Mouse (Mus musculus) forebrain, embryonic 10.5 days (tissue): ENCODE data around the gene Cdc14a. TPM values are rescaled to one million over a fixed set of nuclear protein-coding genes. Genes with fewer than 3 reads are reported as not detected.

Experiments
- DNase-seq: peaks from one replicate; pipeline ENCODE4 v3.0.0-alpha.2; 2017; ENCODE audit warnings: low spot score; ENCODE audit errors: extremely low spot score
- H3K27ac ChIP-seq: fragments of 300-500 bp; sonication (generic); 2 replicates; pipeline ENCODE4 v1.5.1; 2016; ENCODE audit warnings: mild to moderate bottlenecking
- H3K27me3 ChIP-seq: fragments of 300-500 bp; sonication (generic); 2 replicates; pipeline ENCODE4 v1.6.1; 2016; ENCODE audit warnings: mild to moderate bottlenecking; ENCODE audit not compliant: poor library complexity, severe bottlenecking
- H3K36me3 ChIP-seq: fragments of 300-500 bp; sonication (generic); replicated peaks from 2 replicates; pipeline ENCODE4 v1.6.1; 2016; ENCODE audit warnings: mild to moderate bottlenecking, moderate library complexity
- H3K4me1 ChIP-seq: fragments of 300-500 bp; sonication (generic); 2 replicates; pipeline ENCODE4 v1.6.1; 2016
- H3K4me3 ChIP-seq: fragments of 300-500 bp; sonication (generic); 2 replicates; pipeline ENCODE4 v1.5.1; 2016; ENCODE audit warnings: mild to moderate bottlenecking, moderate library complexity
- H3K9me3 ChIP-seq: fragments of 300-500 bp; sonication (generic); 2 replicates; pipeline ENCODE4 v1.6.1; 2016; ENCODE audit warnings: mild to moderate bottlenecking, moderate library complexity
- WGBS: fragments of 180-500 bp; shearing (Covaris S2); methylation state at CpG from one replicate; pipeline ENCODE4 v1.1.7; 2016; 5-methylcytosine and 5-hydroxymethylcytosine counted together
- polyA plus RNA-seq: library from polyadenylated mRNA; unstranded; fragments of >200 nt; fragmentation: Nextera tagmentation; extraction: Ambion mirVana; gene quantifications from 2 replicates; pipeline ENCODE4 v1.2.1, GENCODE M21; 2016

Cdc14a gene
- polyA plus RNA-seq, 1 experiment from 2014 or later: 19.7 TPM

- WGBS: 91% methylated on average over 6 of the region's 6 CpGs
- Histone ChIP-seq H3K36me3 (peaks cover 76% of the 10 kb centered on the region), H3K27me3 (no peaks in the 10 kb centered on the region), H3K4me3 (no peak overlapping the region), H3K4me1 (no peaks in the 10 kb centered on the region), H3K27ac (no peak overlapping the region), H3K9me3 (no peaks in the 10 kb centered on the region)
- DNase-seq: no peak
These were observed 122.1 kb downstream of the Cdc14a start for GRCm38 (mm10) chr3:116301754-116302153.

DNA sequence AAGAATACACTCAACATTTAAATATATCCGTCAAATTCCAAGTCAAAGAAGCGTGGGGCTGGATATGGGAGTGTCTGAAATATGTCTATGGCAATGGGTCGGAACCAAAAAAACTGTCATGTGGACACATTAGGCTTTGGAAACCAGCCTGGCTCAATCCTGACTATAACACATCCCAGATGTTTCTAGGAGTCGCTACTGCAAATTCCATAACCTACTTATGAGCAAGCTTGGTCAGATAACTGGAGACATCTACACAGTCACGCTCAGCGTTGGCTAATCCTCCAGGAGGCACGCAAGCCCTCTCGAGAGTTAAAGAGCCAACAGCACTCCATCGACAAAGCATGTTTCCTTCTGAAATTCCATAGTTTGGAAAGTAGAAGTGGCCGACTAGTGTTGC lies 125.1 kb downstream of the Cdc14a start:
- no peak for DNase-seq
- Histone ChIP-seq H3K36me3 (peaks cover 75% of the 10 kb centered on the region), H3K27me3 (no peaks in the 10 kb centered on the region), H3K4me3 (no peak overlapping the region), H3K9me3 (no peaks in the 10 kb centered on the region), H3K27ac (no peak overlapping the region), H3K4me1 (no peaks in the 10 kb centered on the region)
- 94% methylated on average over 10 of the region's 10 CpGs for WGBS

DNA sequence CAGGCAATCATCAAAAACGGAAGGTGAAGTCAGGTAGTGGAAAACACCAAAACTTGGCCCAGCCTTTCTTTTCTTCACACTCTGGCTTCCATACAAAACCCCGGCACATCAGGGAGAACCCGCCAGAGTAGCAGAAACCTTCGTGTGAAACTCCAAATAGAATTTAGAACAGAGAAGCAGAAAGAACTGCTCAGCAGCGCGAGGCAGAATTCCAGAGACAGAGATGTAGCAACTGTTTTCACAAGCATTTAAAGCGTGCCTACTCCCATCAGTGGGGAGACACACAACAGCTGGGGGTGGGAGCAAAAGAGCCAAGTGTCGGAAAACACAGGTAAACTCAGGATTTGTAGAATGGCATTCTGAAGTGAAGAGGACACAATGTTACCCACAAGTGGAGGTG lies 125.8 kb downstream of the Cdc14a start:
- H3K36me3 ChIP-seq: peaks cover 77% of the 10 kb centered on the region

GRCm38 (mm10) chr3:116297170-116297569 lies 126.7 kb downstream of the Cdc14a start:
- Histone ChIP-seq H3K27ac (no peak overlapping the region), H3K36me3 (peaks cover 78% of the 10 kb centered on the region), H3K4me3 (no peak overlapping the region), H3K27me3 (no peaks in the 10 kb centered on the region), H3K9me3 (no peaks in the 10 kb centered on the region), H3K4me1 (no peaks in the 10 kb centered on the region)
- WGBS: 95% methylated on average over 7 of the region's 7 CpGs
- no peak for DNase-seq

More for the DNA sequence above, 125.8 kb downstream of the Cdc14a start:
- Histone ChIP-seq H3K4me3 (no peak overlapping the region), H3K27me3 (no peaks in the 10 kb centered on the region), H3K9me3 (no peaks in the 10 kb centered on the region), H3K27ac (no peak overlapping the region), H3K4me1 (no peaks in the 10 kb centered on the region)
- DNase-seq: no peak
- WGBS: 93% methylated on average over 8 of the region's 8 CpGs

DNA sequence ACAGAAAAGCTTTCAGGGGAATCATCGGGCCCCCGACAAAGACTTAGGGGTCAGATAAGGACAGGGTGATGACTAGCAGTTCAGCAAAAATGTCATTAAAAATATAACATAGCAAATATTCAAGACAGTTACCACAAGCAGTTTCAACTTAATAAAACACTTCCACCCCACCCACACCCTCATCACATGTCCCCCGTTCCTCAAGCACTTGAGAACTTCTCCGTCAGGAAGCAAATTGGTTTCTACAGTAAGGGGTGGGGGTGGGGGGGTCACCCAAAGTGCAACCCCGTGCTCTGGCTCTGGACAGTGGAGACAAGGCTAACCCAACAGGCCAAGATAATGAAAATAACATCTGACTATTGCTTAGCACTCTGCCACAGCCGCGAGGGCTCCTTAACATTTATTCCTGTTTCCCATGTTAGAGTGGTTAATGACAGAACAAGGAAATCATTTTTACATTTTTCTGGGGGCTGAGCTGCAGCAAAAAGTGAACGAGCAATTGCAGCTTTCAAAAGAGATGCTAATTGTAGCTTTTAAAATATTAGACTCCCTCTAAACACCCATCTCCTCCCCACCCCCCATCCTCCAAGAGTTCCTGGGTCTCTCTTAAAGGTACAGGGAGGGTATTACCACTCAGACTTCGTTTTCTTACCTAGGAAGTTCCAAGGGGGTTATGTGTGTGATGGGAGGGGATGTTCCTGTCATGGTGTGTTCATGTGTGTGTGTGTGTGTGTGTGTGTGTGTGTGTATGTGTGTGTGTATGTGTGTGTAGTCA lies 133.6 kb downstream of the Cdc14a start:
- Histone ChIP-seq H3K27ac (no peak overlapping the region), H3K27me3 (no peaks in the 10 kb centered on the region), H3K9me3 (no peaks in the 10 kb centered on the region), H3K4me1 (0 out of 2 replicates have a peak, but pooled peaks cover 6% of the 10 kb centered on the region), H3K36me3 (peaks cover 86% of the 10 kb centered on the region), H3K4me3 (no peak overlapping the region)
- DNase-seq: no peak
- 90% methylated on average over 9 of the region's 9 CpGs for WGBS

GRCm38 (mm10) chr3:116288833-116289232 lies 135.0 kb downstream of the Cdc14a start:
- WGBS: 97% methylated on average over 6 of the region's 6 CpGs
- Histone ChIP-seq H3K9me3 (no peaks in the 10 kb centered on the region), H3K36me3 (peaks cover 78% of the 10 kb centered on the region), H3K27ac (no peak overlapping the region), H3K27me3 (no peaks in the 10 kb centered on the region), H3K4me3 (no peak overlapping the region), H3K4me1 (peaks cover 16% of the 10 kb centered on the region)
- no peak for DNase-seq

DNA sequence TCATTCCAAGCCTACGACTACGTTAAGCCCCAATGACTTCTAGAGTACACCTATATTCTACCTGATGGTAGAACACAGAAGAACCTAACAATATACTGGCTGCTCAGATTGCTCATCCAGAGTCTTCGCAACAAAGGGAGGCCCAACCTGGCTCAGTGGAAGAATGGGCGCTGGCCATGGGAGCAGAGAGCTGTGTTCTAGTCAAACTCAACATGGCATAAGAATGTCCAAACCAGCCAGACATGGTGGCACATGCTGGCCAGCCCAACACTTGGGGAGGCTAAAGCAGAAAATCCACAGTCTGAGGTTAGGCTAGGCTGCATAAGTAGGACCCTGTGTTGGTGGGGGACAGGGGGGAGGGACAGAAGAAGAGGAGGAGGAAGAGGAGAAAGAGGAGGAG lies 139.1 kb downstream of the Cdc14a start:
- WGBS: 87% methylated on average over 4 of the region's 4 CpGs
- Histone ChIP-seq H3K9me3 (no peaks in the 10 kb centered on the region), H3K36me3 (peaks cover 63% of the 10 kb centered on the region), H3K4me3 (no peak overlapping the region), H3K27me3 (no peaks in the 10 kb centered on the region), H3K27ac (no peak overlapping the region), H3K4me1 (peaks cover 10% of the 10 kb centered on the region)
- no peak for DNase-seq

- no peak for DNase-seq
- Histone ChIP-seq H3K4me3 (no peak overlapping the region), H3K36me3 (peaks cover 64% of the 10 kb centered on the region), H3K9me3 (no peaks in the 10 kb centered on the region), H3K27me3 (no peaks in the 10 kb centered on the region), H3K4me1 (peaks cover 10% of the 10 kb centered on the region), H3K27ac (no peak overlapping the region)
- WGBS: 31% methylated on average over 2 of the region's 2 CpGs
These were observed 139.8 kb downstream of the Cdc14a start for GRCm38 (mm10) chr3:116283996-116284395.

- H3K36me3 ChIP-seq: peaks cover 66% of the 10 kb centered on the region
- H3K4me1 ChIP-seq: peaks cover 10% of the 10 kb centered on the region
- DNase-seq: no peak
- 95% methylated on average over 6 of the region's 6 CpGs for WGBS
- H3K27ac ChIP-seq: no peak overlapping the region
- no peaks in the 10 kb centered on the region for H3K27me3 ChIP-seq
- H3K9me3 ChIP-seq: no peaks in the 10 kb centered on the region
- no peak overlapping the region for H3K4me3 ChIP-seq
These were observed 142.2 kb downstream of the Cdc14a start for GRCm38 (mm10) chr3:116281663-116282062.

DNA sequence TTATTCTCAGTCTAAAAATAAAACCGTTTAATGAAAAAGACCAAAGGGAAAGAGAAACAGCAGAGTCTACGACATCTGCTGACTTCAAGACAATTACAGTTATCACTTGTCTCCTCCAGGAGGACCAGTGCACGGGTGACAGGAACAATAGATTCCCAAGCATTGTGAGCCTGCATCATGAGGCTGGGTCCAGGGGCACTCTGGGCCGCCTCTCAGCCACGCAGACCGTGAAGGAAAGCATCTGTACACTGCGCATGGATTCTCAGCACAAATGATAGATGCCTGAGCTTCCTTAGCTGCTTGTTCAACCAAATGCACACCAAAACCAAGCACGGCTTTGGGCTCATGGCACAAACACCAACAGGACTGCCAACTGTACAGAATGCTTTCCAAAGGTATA lies 146.7 kb downstream of the Cdc14a start:
- Histone ChIP-seq H3K9me3 (no peaks in the 10 kb centered on the region), H3K27me3 (no peaks in the 10 kb centered on the region), H3K36me3 (peaks cover 52% of the 10 kb centered on the region), H3K4me1 (no peaks in the 10 kb centered on the region), H3K4me3 (no peak overlapping the region), H3K27ac (no peak overlapping the region)
- 89% methylated on average over 8 of the region's 8 CpGs for WGBS
- no peak for DNase-seq

GRCm38 (mm10) chr3:116271679-116272078 lies 152.2 kb downstream of the Cdc14a start:
- Histone ChIP-seq H3K4me3 (no peak overlapping the region), H3K36me3 (peaks cover 8% of the 10 kb centered on the region), H3K4me1 (no peaks in the 10 kb centered on the region), H3K27ac (no peak overlapping the region), H3K27me3 (no peaks in the 10 kb centered on the region), H3K9me3 (no peaks in the 10 kb centered on the region)
- WGBS: 89% methylated on average over 6 of the region's 6 CpGs
- no peak for DNase-seq

DNA sequence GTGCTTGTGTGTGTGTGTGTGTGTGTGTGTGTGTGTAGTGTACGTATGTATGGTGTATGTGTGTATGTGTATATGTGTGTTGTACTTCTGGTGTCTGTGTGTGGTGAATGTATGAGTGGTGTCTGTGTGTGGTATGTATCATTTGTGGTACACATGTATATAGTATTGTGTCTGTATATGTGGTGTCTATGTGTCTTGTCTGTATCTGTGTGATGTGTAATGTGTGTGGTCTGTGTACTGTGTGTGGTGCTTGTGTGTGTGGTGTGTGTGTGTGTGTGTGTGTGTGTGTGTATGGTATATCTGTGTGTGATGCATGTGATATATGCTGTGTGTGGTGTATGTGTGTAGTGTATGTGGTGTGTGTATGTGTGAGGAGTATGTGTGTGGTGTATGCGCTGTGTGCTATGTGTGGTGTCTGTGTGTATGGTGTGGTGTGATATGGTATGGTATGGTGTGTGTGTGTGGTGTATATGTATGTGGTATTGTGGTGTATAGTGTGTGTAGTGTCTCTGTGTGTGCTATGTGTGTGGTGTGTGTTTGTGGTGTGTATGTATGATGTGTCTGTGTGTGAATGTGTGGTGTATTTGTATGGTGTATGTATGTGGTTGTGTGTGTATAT lies 156.7 kb downstream of the Cdc14a start:
- WGBS: 85% methylated on average over 2 of the region's 2 CpGs

GRCm38 (mm10) chr3:116266360-116266759 lies 157.5 kb downstream of the Cdc14a start:
- Histone ChIP-seq H3K4me3 (no peak overlapping the region), H3K9me3 (no peaks in the 10 kb centered on the region), H3K36me3 (no peaks in the 10 kb centered on the region), H3K27me3 (no peaks in the 10 kb centered on the region), H3K4me1 (no peaks in the 10 kb centered on the region), H3K27ac (no peak overlapping the region)
- DNase-seq: no peak
- WGBS: 89% methylated on average over 3 of the region's 3 CpGs

More for the DNA sequence above, 156.7 kb downstream of the Cdc14a start:
- Histone ChIP-seq H3K4me1 (no peaks in the 10 kb centered on the region), H3K9me3 (no peaks in the 10 kb centered on the region), H3K36me3 (no peaks in the 10 kb centered on the region; the same call in 1 of the 2 replicates), H3K27me3 (no peaks in the 10 kb centered on the region), H3K27ac (no peak overlapping the region), H3K4me3 (no peak overlapping the region)
- no peak for DNase-seq
